Mouse (Mus musculus): Measurements from ENCODE around the gene Zzef1. TPM values are rescaled to one million over a fixed set of nuclear protein-coding genes. Genes with fewer than 3 reads are reported as not detected.

Zzef1 gene
- polyA plus RNA-seq, 1 experiment, result 17.9 TPM

- 7% methylated on average over 3 of the region's 3 CpGs for WGBS
- peak overlapping the region; percentile 81 for H3K27ac ChIP-seq (ENCODE audit: control insufficient read depth, insufficient read depth, low read depth, low read length, poor library complexity)
- TF ChIP-seq CTCF (IDR thresholded peaks at IDR 0.05; ENCODE audit: control insufficient read depth, insufficient read depth, low read length) (no peak), POLR2A (IDR thresholded peaks at IDR 0.05; ENCODE audit: borderline replicate concordance, control insufficient read depth, low read depth, low read length) (no peak)
- H3K4me1 ChIP-seq (ENCODE audit: control insufficient read depth, insufficient read depth, low read length), result peaks cover 7% of the 10 kb centered on the region; the same call in 1 of the 2 replicates
- H3K4me3 ChIP-seq (replicated peaks; ENCODE audit: control insufficient read depth, low read depth, low read length), result peak overlapping the region; percentile 57
These were observed 167.8 kb downstream of the Zzef1 start for GRCm38 (mm10) chr11:72963789-72964294.

GRCm38 (mm10) chr11:72974995-72975503 lies 179.0 kb downstream of the Zzef1 start:
- H3K4me3 ChIP-seq (replicated peaks; ENCODE audit: control insufficient read depth, low read depth, low read length), result no peak overlapping the region
- no peaks in the 10 kb centered on the region for H3K4me1 ChIP-seq (ENCODE audit: control insufficient read depth, insufficient read depth, low read length)
- 81% methylated on average over 13 of the region's 13 CpGs for WGBS
- TF ChIP-seq POLR2A (IDR thresholded peaks at IDR 0.05; ENCODE audit: borderline replicate concordance, control insufficient read depth, low read depth, low read length), result no peak
- no peak for TF ChIP-seq CTCF (IDR thresholded peaks at IDR 0.05; ENCODE audit: control insufficient read depth, insufficient read depth, low read length)
- no peak overlapping the region for H3K27ac ChIP-seq (ENCODE audit: control insufficient read depth, insufficient read depth, low read depth, low read length, poor library complexity)

Other genes starting within 250 kb of the Zzef1 start
- gene Spns3, start 245.7 kb upstream of the Zzef1 start, polyA plus RNA-seq (2011; ENCODE audit: insufficient read depth, insufficient read length, low replicate concordance, missing spikeins), result 9.1 and 13.2 TPM in 2 replicates
- 6.1 and 14.1 TPM in 2 replicates for gene Ube2g1, start 188.9 kb upstream of the Zzef1 start, polyA plus RNA-seq (2011; ENCODE audit: insufficient read depth, insufficient read length, low replicate concordance, missing spikeins)
- gene Ankfy1, start 106.2 kb upstream of the Zzef1 start, polyA plus RNA-seq (2011; ENCODE audit: insufficient read depth, insufficient read length, low replicate concordance, missing spikeins), result 17.7 and 30.3 TPM in 2 replicates
- 1.8 and 4.4 TPM in 2 replicates for gene Cyb5d2, start 84 bp upstream of the Zzef1 start, polyA plus RNA-seq (2011; ENCODE audit: insufficient read depth, insufficient read length, low replicate concordance, missing spikeins)
- 153 and 281 TPM in 2 replicates for gene Atp2a3, start 164.9 kb downstream of the Zzef1 start, polyA plus RNA-seq (2011; ENCODE audit: insufficient read depth, insufficient read length, low replicate concordance, missing spikeins)
- gene P2rx1, start 202.9 kb downstream of the Zzef1 start, polyA plus RNA-seq (2011; ENCODE audit: insufficient read depth, insufficient read length, low replicate concordance, missing spikeins), result 19.8 and 31.7 TPM in 2 replicates
- 3.3 and 8.7 TPM in 2 replicates for gene Camkk1, start 222.8 kb downstream of the Zzef1 start, polyA plus RNA-seq (2011; ENCODE audit: insufficient read depth, insufficient read length, low replicate concordance, missing spikeins)

Data from bone marrow, adult 2 months (tissue).